Mouse (Mus musculus) heart, postnatal 0 days (tissue): ENCODE results near the gene Rbm25. TPM values are rescaled to one million over a fixed set of nuclear protein-coding genes. Genes with fewer than 3 reads are reported as not detected.

ENCODE experiments used
- ATAC-seq: fragments of 200-750 bp; cut with Nextera tagmentation; 2 replicates; pipeline ENCODE4 v1.8.0; 2017; ENCODE audit warnings: low read depth, moderate number of reproducible peaks, moderate library complexity; ENCODE audit not compliant: insufficient read depth
- DNase-seq: peaks from one replicate; pipeline ENCODE4 v3.0.0-alpha.2; 2016; ENCODE audit warnings: low spot score
- H3K27ac ChIP-seq: fragments of 300-500 bp; sonication (generic); 2 replicates; pipeline ENCODE4 v1.5.1; 2014; ENCODE audit warnings: low read depth, mild to moderate bottlenecking
- H3K27me3 ChIP-seq: fragments of 300-500 bp; sonication (generic); 2 replicates; pipeline ENCODE4 v1.6.1; 2014; ENCODE audit warnings: low read length, mixed read lengths; ENCODE audit not compliant: control insufficient read depth, insufficient read depth
- H3K36me3 ChIP-seq: fragments of 300-500 bp; sonication (generic); replicated peaks from 2 replicates; pipeline ENCODE4 v1.6.1; 2014; ENCODE audit warnings: low read length, mixed read lengths; ENCODE audit not compliant: control insufficient read depth, insufficient read depth
- H3K4me1 ChIP-seq: fragments of 300-500 bp; sonication (generic); 2 replicates; pipeline ENCODE4 v1.6.1; 2014; ENCODE audit warnings: antibody characterized with exemption; ENCODE audit not compliant: control insufficient read depth, insufficient read depth
- H3K4me2 ChIP-seq: fragments of 300-500 bp; sonication (generic); 2 replicates; pipeline ENCODE4 v1.6.1; 2014; ENCODE audit warnings: low read depth, mild to moderate bottlenecking, low read length, moderate library complexity
- H3K4me3 ChIP-seq: fragments of 300-500 bp; sonication (generic); 2 replicates; pipeline ENCODE4 v1.5.1; 2014; ENCODE audit warnings: low read depth, low read length
- H3K9ac ChIP-seq: fragments of 300-500 bp; sonication (generic); replicated peaks from 2 replicates; pipeline ENCODE4 v1.6.1; 2014; ENCODE audit warnings: low read depth, low read length, mixed read lengths
- H3K9me3 ChIP-seq: fragments of 300-500 bp; sonication (generic); replicated peaks from 2 replicates; pipeline ENCODE4 v1.6.1; 2016; ENCODE audit warnings: low read length; ENCODE audit not compliant: control insufficient read depth
- CTCF ChIP-seq: IDR thresholded peaks from 2 replicates; pipeline ENCODE4 v1.5.1; 2016; ENCODE audit warnings: antibody characterized with exemption, control low read depth, low read depth
- EP300 ChIP-seq: IDR thresholded peaks from 2 replicates; pipeline ENCODE4 v1.6.1; 2016; ENCODE audit warnings: antibody characterized with exemption, low read depth
- WGBS: fragments of 180-500 bp; shearing (Covaris S2); extraction: QIAGEN DNeasy Blood & Tissue Kit; methylation state at CpG from one replicate; pipeline ENCODE4 v1.1.7; 2014; 5-methylcytosine and 5-hydroxymethylcytosine counted together
- polyA plus RNA-seq: library from polyadenylated mRNA; unstranded; fragments of >200 nt; fragmentation: Nextera tagmentation; extraction: Ambion mirVana; gene quantifications from 2 replicates; pipeline ENCODE4 v1.2.1, GENCODE M21; 2015
- total RNA-seq: library from RNA; depleted of rRNA; stranded (reverse); fragments of >200 nt; gene quantifications from 2 replicates; pipeline ENCODE4 v1.2.3, GENCODE M21; 2014; ENCODE audit warnings: low replicate concordance; rRNA removed

Rbm25 gene
- total and polyA plus RNA-seq, 2 experiments from 2014 or later: 79.6 to 115 TPM

DNA sequence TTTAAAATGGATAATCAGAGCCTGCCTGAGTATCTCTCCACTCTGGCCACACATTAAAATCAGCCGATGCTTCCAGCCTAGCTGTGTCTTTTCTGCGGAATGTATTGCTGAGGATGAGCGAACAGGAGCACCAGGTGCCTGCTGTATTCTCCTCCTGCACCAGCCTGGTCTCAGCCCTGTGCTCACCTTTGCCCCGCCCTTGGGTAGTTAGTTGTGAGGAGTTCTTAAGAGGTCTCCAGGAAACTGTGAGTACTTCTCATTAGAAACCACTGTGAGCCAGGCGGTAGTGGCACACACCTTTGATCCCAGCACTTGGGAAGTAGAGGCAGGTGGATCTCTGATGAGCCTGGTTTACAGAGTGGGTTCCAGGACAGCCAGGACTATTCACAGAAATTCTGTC, 101.2 kb downstream of the Rbm25 start:
- ATAC-seq (no peak), DNase-seq (no peak)
- Histone ChIP-seq H3K4me3 (no peak overlapping the region), H3K27ac (no peak overlapping the region), H3K4me2 (no peak overlapping the region), H3K9me3 (no peaks in the 10 kb centered on the region), H3K9ac (no peak overlapping the region), H3K4me1 (no peaks in the 10 kb centered on the region), H3K36me3 (peaks cover 72% of the 10 kb centered on the region), H3K27me3 (no peaks in the 10 kb centered on the region)
- no peak for TF ChIP-seq EP300
- no peak for TF ChIP-seq CTCF
- 95% methylated on average over 5 of the region's 5 CpGs for WGBS

Other genes with a start within 250 kb of the Rbm25 start
- gene Dpf3, start 143.5 kb upstream of the Rbm25 start, total RNA-seq: 5.2 and 14.4 TPM in 2 replicates
- gene Dpf3, start 143.5 kb upstream of the Rbm25 start, polyA plus RNA-seq: 15.3 and 18.5 TPM in 2 replicates
- 33.4 and 47.3 TPM in 2 replicates for gene Dcaf4, start 110.8 kb upstream of the Rbm25 start, total RNA-seq
- gene Dcaf4, start 110.8 kb upstream of the Rbm25 start, polyA plus RNA-seq: 19.2 and 19.7 TPM in 2 replicates
- 18.0 and 25.5 TPM in 2 replicates for gene Zfyve1, start 34.0 kb upstream of the Rbm25 start, total RNA-seq
- gene Zfyve1, start 34.0 kb upstream of the Rbm25 start, polyA plus RNA-seq: 10.0 and 10.5 TPM in 2 replicates
- gene Psen1, start 56.9 kb downstream of the Rbm25 start, total RNA-seq: 27.6 and 28.9 TPM in 2 replicates
- 29.9 and 33.3 TPM in 2 replicates for gene Psen1, start 56.9 kb downstream of the Rbm25 start, polyA plus RNA-seq
- gene Papln, start 132.4 kb downstream of the Rbm25 start, total RNA-seq: 11.7 and 13.1 TPM in 2 replicates
- gene Papln, start 132.4 kb downstream of the Rbm25 start, polyA plus RNA-seq: 1.2 and 1.4 TPM in 2 replicates